Mouse (Mus musculus) gastrocnemius, adult 18-20 months (tissue): ENCODE results near the gene Rps6kb2. TPM values are rescaled to one million over a fixed set of nuclear protein-coding genes. Genes with fewer than 3 reads are reported as not detected.

Source experiments
- DNase-seq: peaks from one replicate; pipeline ENCODE4 v3.0.0; 2021; ENCODE audit warnings: low spot score
- total RNA-seq, 2 experiments: library from RNA; stranded (reverse); gene quantifications; 2 replicates each; pipeline ENCODE4 v1.2.3; 2021

The Rps6kb2 gene
- total RNA-seq, 2 experiments from 2014 or later: 24.8 to 25.9 TPM

- DNase-seq: no peak
Observed at GRCm38 (mm10) chr19:4155223-4156072, 7.7 kb downstream of the Rps6kb2 start.

- DNase-seq: no peak
Observed at GRCm38 (mm10) chr19:4154437-4155222, 8.5 kb downstream of the Rps6kb2 start.

GRCm38 (mm10) chr19:4153232-4153654, 9.9 kb downstream of the Rps6kb2 start, which contains the start of gene Ptprcap:
Ptprcap (plus strand) TSS chr19:4153604.
- DNase-seq: no peak

- no peak for DNase-seq
Observed at GRCm38 (mm10) chr19:4152445-4153231, 10.5 kb downstream of the Rps6kb2 start.

- no peak for DNase-seq
Observed at GRCm38 (mm10) chr19:4151898-4152297, 11.3 kb downstream of the Rps6kb2 start.

DNA sequence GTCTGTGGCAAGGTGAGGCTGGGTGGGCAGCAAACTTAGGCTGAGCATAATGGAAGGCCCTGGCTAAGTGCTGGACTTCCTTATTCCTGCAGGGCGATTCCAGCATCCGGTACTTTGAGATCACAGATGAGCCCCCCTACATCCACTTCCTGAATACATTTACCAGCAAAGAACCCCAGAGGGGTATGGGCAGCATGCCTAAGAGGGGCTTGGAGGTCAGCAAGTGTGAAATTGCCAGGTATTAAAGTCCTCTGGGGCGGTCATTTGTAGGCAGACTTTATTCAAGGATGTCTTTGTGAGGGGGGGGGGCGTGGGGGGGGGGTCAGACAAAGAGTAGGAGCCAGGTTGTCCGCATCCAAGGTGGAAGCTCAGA, 11.7 kb downstream of the Rps6kb2 start:
- DNase-seq: no peak

- no peak for DNase-seq
Observed at GRCm38 (mm10) chr19:4150567-4151487, 12.3 kb downstream of the Rps6kb2 start.

- no peak for DNase-seq
Observed at GRCm38 (mm10) chr19:4149764-4150461, 13.2 kb downstream of the Rps6kb2 start.

GRCm38 (mm10) chr19:4149283-4149682, 13.9 kb downstream of the Rps6kb2 start:
- no peak for DNase-seq

DNA sequence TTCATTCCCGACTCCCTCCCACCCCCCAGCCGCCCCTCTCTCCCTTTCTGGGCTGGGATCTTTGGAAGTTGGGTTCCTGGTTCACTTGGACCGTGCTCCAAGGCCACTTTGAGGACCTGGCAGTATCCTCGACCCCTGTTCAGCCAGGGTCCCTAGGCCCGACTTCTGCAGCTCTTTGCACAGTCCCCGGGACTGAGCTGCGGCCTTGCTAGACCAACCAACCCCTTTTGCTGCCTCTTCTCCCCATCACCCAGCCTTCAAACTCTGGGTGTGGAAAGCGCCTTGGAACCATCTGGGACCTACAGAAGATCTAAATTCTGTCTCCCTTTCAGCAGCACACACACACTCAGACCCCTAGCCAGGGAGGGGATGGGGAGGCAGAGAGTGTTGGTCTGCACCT, 14.3 kb downstream of the Rps6kb2 start:
- no peak for DNase-seq

- peak; percentile 97 for DNase-seq
Observed at GRCm38 (mm10) chr19:4148491-4148806, 14.7 kb downstream of the Rps6kb2 start, which contains the start of gene Coro1b. Coro1b (plus strand) TSS chr19:4148619.

DNA sequence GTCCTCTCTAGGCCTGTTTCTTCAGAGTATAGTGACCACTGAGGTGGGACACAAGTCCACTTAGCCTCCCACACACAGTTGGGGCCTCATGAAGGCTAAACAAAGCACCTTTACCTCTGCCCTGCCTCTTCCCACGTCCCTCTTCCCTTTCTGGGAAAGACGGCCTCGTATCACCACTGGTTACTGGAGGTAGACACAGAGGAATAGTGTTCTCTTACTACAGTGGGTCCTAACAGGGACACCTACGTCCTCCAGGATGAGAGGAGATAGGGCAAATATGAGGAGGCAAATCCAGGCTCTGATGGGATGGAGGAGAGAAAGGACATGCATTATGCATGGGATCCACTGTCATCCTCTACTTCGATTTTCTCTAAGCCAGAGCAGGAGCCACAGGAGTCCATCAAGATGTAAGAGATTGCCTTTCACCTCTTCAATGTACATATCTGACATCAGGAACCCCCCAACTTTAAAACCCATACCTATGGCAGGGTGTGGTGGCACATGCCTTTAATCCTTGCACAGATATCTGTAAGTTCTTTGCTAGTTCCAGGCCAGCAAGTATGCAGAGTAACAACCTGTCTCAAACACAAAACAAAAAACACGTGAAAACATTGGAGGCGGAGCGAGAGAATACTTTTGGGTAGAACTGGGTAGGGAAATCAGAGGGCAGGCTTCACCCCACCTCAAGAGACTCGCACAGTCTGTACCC, 15.2 kb downstream of the Rps6kb2 start:
- DNase-seq: no peak

- DNase-seq: no peak
Observed at GRCm38 (mm10) chr19:4147022-4147405, 16.1 kb downstream of the Rps6kb2 start.

GRCm38 (mm10) chr19:4146366-4147021, 16.7 kb downstream of the Rps6kb2 start:
- DNase-seq: no peak

- no peak for DNase-seq
Observed at GRCm38 (mm10) chr19:4145936-4146335, 17.2 kb downstream of the Rps6kb2 start.

- DNase-seq: peak; percentile 33
Observed at GRCm38 (mm10) chr19:4144550-4145498, 18.3 kb downstream of the Rps6kb2 start.

GRCm38 (mm10) chr19:4143759-4144268, 19.3 kb downstream of the Rps6kb2 start, which contains the start of gene Cabp4:
Cabp4 (minus strand) TSS chr19:4144033.
- DNase-seq: no peak
